22 mouse cellular contexts compared by ENCODE assay signal in the genomic region with DNA sequence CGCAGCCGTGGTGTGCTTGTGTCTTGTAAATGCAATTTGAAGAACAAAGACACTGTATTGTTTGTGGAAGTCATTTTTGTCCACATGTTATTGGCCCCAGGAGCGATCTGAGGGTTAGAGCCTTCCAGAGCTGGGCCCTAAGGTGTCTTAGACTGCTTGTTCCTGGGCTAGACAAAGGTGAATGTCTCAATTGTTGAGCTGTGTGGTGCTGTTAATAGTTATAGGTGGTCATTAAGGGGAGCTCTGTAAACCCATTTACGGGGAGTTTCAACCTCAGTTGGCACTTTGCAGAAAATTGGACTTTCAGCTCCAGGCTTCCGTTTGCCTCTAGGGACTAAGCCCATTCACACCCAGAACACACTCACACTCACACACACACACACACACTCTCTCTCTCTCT.
"Had no signal": no experiment of that assay in that cellular context is flagged by ENCODE, and none has a peak within 500 bp of the region (broad histone marks: within the 10 kb centered on the region; RNA-seq: fewer than 3 reads in every experiment).

No protein-coding gene starts in this region.

- H3K9ac ChIP-seq: intestine, embryonic 15.5 days; liver, embryonic 12.5 days; liver, embryonic 15.5 days; midbrain, embryonic 12.5 days; midbrain, embryonic 15.5 days; neural tube, embryonic 13.5 days; stomach, embryonic 15.5 days had no signal

- H3K4me1 ChIP-seq: midbrain, embryonic 15.5 days; neural tube, embryonic 13.5 days had no signal

- H3K36me3 ChIP-seq: intestine, embryonic 15.5 days; liver, embryonic 12.5 days; liver, embryonic 15.5 days; midbrain, embryonic 12.5 days; midbrain, embryonic 15.5 days; neural tube, embryonic 13.5 days; stomach, embryonic 15.5 days had no signal

- H3K4me3 ChIP-seq: intestine, embryonic 15.5 days; left cerebral cortex, adult 2 months; liver, embryonic 12.5 days; liver, embryonic 15.5 days; midbrain, embryonic 12.5 days; midbrain, embryonic 15.5 days; neural tube, embryonic 13.5 days; stomach, embryonic 15.5 days had no signal

- DNase-seq: kidney, adult 2 months; kidney, postnatal 25 days; layer of hippocampus, postnatal 36 days; liver; lung, adult 2 months; lung, postnatal 14 days; lung, postnatal 4 days; retina, postnatal 1 day; right cerebral cortex, postnatal 25 days; spleen, adult 18-20 months; thymus, adult 2 months; thymus, postnatal 14 days; thymus, postnatal 4 days had no signal

- H3K27ac ChIP-seq: intestine, embryonic 15.5 days; kidney, postnatal 0 days; left cerebral cortex, adult 2 months; liver, embryonic 12.5 days; liver, embryonic 15.5 days; midbrain, embryonic 12.5 days; midbrain, embryonic 15.5 days; neural tube, embryonic 13.5 days; stomach, embryonic 15.5 days had no signal

- H3K4me2 ChIP-seq: intestine, embryonic 15.5 days; liver, embryonic 12.5 days; liver, embryonic 15.5 days; midbrain, embryonic 12.5 days; midbrain, embryonic 15.5 days; neural tube, embryonic 13.5 days; stomach, embryonic 15.5 days had no signal

- H3K27me3 ChIP-seq: intestine, embryonic 15.5 days; liver, embryonic 12.5 days; liver, embryonic 15.5 days; midbrain, embryonic 12.5 days; midbrain, embryonic 15.5 days; neural tube, embryonic 13.5 days; stomach, embryonic 15.5 days had no signal

- H3K9me3 ChIP-seq: intestine, embryonic 15.5 days; liver, embryonic 12.5 days; liver, embryonic 15.5 days; midbrain, embryonic 12.5 days; midbrain, embryonic 15.5 days; neural tube, embryonic 13.5 days; stomach, embryonic 15.5 days had no signal

- ATAC-seq: intestine, embryonic 15.5 days; liver, embryonic 12.5 days; midbrain, embryonic 15.5 days had no signal
